In the genomic region with DNA sequence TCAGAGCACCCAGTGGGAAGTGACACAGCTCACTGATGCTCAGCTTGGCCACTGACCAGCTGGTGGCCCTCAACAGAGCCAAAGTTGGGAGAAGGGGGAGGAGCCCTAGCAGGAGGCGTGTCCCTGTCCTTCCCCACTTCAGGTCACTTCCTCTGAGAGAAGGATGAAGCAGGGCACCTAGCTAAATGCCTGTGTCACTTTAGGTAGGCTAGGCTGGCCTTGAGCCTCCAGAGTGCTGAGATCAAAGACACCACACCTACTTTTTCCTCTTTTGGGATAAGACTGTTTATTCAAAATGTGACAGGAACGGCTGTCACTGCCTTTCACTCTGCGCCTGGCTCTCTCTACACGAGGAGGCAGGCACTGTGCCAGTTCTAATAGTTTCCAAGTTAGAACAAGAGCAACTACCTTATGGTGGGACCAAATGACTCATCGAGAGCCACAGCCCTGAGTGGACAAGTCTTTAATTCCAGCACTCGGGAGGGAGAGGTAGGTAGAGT, we compare ENCODE assay signal across 10 mouse cellular contexts. TPM values are rescaled to one million over a fixed set of nuclear protein-coding genes. Genes with fewer than 3 reads are reported as not detected.
A peak's percentile ranks its signal among the peaks of the same experiment; 100 is the strongest.
DNase-seq lines count a peak whose midpoint lies in the region; ATAC-seq and TF ChIP-seq lines count a peak whose summit lies in the region.
"Had no signal": no experiment of that assay in that cellular context is flagged by ENCODE, and none has a peak within 500 bp of the region (broad histone marks: within the 10 kb centered on the region; RNA-seq: fewer than 3 reads in every experiment).

No protein-coding gene starts in this region.

- no peaks in the 10 kb centered on the region for H3K9me3 ChIP-seq in embryonic facial prominence, embryonic 14.5 days (ENCODE audit: control insufficient read depth, low read length)
- H3K9me3 ChIP-seq in embryonic facial prominence, embryonic 10.5 days, result no peaks in the 10 kb centered on the region
- H3K9me3 ChIP-seq in lung, postnatal 0 days (ENCODE audit: low read length), result no peaks in the 10 kb centered on the region
- H3K9me3 ChIP-seq in hindbrain, embryonic 16.5 days (ENCODE audit: control insufficient read depth, low read length), result no peaks in the 10 kb centered on the region
- H3K9me3 ChIP-seq: midbrain, embryonic 15.5 days had no signal

- DNase-seq in embryonic facial prominence, embryonic 14.5 days (ENCODE audit: low spot score), result peak; percentile 64
- DNase-seq in embryonic facial prominence, embryonic 10.5 days (ENCODE audit: low spot score), result no peak
- DNase-seq in adrenal gland, postnatal 25 days, result peak; percentile 56
- DNase-seq in kidney, adult 9 months, result peak; percentile 69
- peak; percentile 88 for DNase-seq in lung, postnatal 0 days (ENCODE audit: low spot score)
- no peak for DNase-seq in left cerebral cortex, postnatal 25 days (ENCODE audit: low spot score in 2 of 2)
- DNase-seq in testis, postnatal 14 days (ENCODE audit: low spot score), result no peak
- DNase-seq: cerebellum, adult 18-20 months had no signal

- H3K27me3 ChIP-seq in embryonic facial prominence, embryonic 14.5 days (replicated peaks; ENCODE audit: control insufficient read depth, insufficient read depth, low read length), result no peaks in the 10 kb centered on the region
- no peaks in the 10 kb centered on the region for H3K27me3 ChIP-seq in embryonic facial prominence, embryonic 10.5 days (replicated peaks; ENCODE audit: low read depth, poor library complexity, severe bottlenecking)
- no peaks in the 10 kb centered on the region for H3K27me3 ChIP-seq in lung, postnatal 0 days (replicated peaks; ENCODE audit: insufficient read depth, low read length)
- no peaks in the 10 kb centered on the region for H3K27me3 ChIP-seq in hindbrain, embryonic 16.5 days (replicated peaks; ENCODE audit: control insufficient read depth, insufficient read depth, low read length)
- H3K27me3 ChIP-seq: midbrain, embryonic 15.5 days had no signal

- no peak overlapping the region for H3K4me2 ChIP-seq in embryonic facial prominence, embryonic 14.5 days (ENCODE audit: low read depth, low read length)
- H3K4me2 ChIP-seq in lung, postnatal 0 days (replicated peaks; ENCODE audit: low read depth, low read length), result no peak overlapping the region
- no peak overlapping the region for H3K4me2 ChIP-seq in hindbrain, embryonic 16.5 days (ENCODE audit: low read length)
- H3K4me2 ChIP-seq: midbrain, embryonic 15.5 days had no signal

- intact Hi-C loops in left cerebral cortex, postnatal 25 days (cut with DNase I), result loop anchor here (1.0 kb wide), 1 partner anchor 67 kb away; no protein-coding TSS in a partner anchor

- no peak overlapping the region for H3K4me3 ChIP-seq in embryonic facial prominence, embryonic 14.5 days (ENCODE audit: low read depth, low read length)
- H3K4me3 ChIP-seq in embryonic facial prominence, embryonic 10.5 days, result no peak overlapping the region
- no peak overlapping the region for H3K4me3 ChIP-seq in lung, postnatal 0 days (ENCODE audit: low read depth, low read length)
- H3K4me3 ChIP-seq in hindbrain, embryonic 16.5 days (ENCODE audit: low read length), result no peak overlapping the region
- H3K4me3 ChIP-seq: midbrain, embryonic 15.5 days had no signal

- peak; percentile 79; the same call in 1 of the 2 replicates for TF ChIP-seq EP300 in lung, postnatal 0 days (IDR thresholded peaks at IDR 0.05)

- H3K27ac ChIP-seq in embryonic facial prominence, embryonic 14.5 days (replicated peaks; ENCODE audit: low read depth, low read length), result no peak overlapping the region
- no peak overlapping the region for H3K27ac ChIP-seq in embryonic facial prominence, embryonic 10.5 days (replicated peaks)
- peak overlapping the region; percentile 77 for H3K27ac ChIP-seq in lung, postnatal 0 days (ENCODE audit: low read length)
- H3K27ac ChIP-seq in hindbrain, embryonic 16.5 days (ENCODE audit: low read depth, low read length), result no peak overlapping the region
- H3K27ac ChIP-seq: midbrain, embryonic 15.5 days had no signal

- H3K9ac ChIP-seq in embryonic facial prominence, embryonic 14.5 days (ENCODE audit: low read depth, low read length), result no peak overlapping the region
- H3K9ac ChIP-seq in lung, postnatal 0 days (replicated peaks; ENCODE audit: low read depth), result no peak overlapping the region
- no peak overlapping the region for H3K9ac ChIP-seq in hindbrain, embryonic 16.5 days (ENCODE audit: low read depth, low read length)
- H3K9ac ChIP-seq: midbrain, embryonic 15.5 days had no signal

- ATAC-seq in embryonic facial prominence, embryonic 14.5 days (ENCODE audit: low read depth), result no peak
- peak; percentile 73 for ATAC-seq in lung, postnatal 0 days
- no peak for ATAC-seq in hindbrain, embryonic 16.5 days

- H3K36me3 ChIP-seq in embryonic facial prominence, embryonic 14.5 days (ENCODE audit: control insufficient read depth, insufficient read depth, low read length), result peaks cover 62% of the 10 kb centered on the region
- peaks cover 77% of the 10 kb centered on the region for H3K36me3 ChIP-seq in embryonic facial prominence, embryonic 10.5 days (replicated peaks)
- peaks cover 13% of the 10 kb centered on the region for H3K36me3 ChIP-seq in lung, postnatal 0 days (ENCODE audit: insufficient read depth, low read length)
- peaks cover 22% of the 10 kb centered on the region for H3K36me3 ChIP-seq in hindbrain, embryonic 16.5 days (ENCODE audit: control insufficient read depth, insufficient read depth, low read length)

- WGBS in embryonic facial prominence, embryonic 14.5 days, result 67% methylated on average over 6 of the region's 6 CpGs
- 87% methylated on average over 6 of the region's 6 CpGs for WGBS in embryonic facial prominence, embryonic 10.5 days
- 15% methylated on average over 6 of the region's 6 CpGs for WGBS in lung, postnatal 0 days
- 77% methylated on average over 6 of the region's 6 CpGs for WGBS in hindbrain, embryonic 16.5 days

- no peak for TF ChIP-seq CTCF in lung, postnatal 0 days (IDR thresholded peaks at IDR 0.05)

- H3K4me1 ChIP-seq in embryonic facial prominence, embryonic 14.5 days (ENCODE audit: control insufficient read depth, insufficient read depth, low read length), result no peaks in the 10 kb centered on the region
- H3K4me1 ChIP-seq in embryonic facial prominence, embryonic 10.5 days, result peaks cover 10% of the 10 kb centered on the region
- peaks cover 9% of the 10 kb centered on the region; the same call in 1 of the 2 replicates for H3K4me1 ChIP-seq in lung, postnatal 0 days (ENCODE audit: insufficient read depth, low read depth, low read length)
- H3K4me1 ChIP-seq in hindbrain, embryonic 16.5 days (ENCODE audit: control insufficient read depth, insufficient read depth, low read depth, low read length), result no peaks in the 10 kb centered on the region
- H3K4me1 ChIP-seq: midbrain, embryonic 15.5 days had no signal

RNA-seq across cellular contexts. Expression of gene Actn4, which starts 9.7 kb away (rescaled TPM):
- 256 and 280 TPM in 2 replicates for polyA plus RNA-seq in embryonic facial prominence, embryonic 14.5 days (2014; fragmentation: Nextera tagmentation; extraction: Ambion mirVana)
- 260 and 269 TPM in 2 replicates for polyA plus RNA-seq in embryonic facial prominence, embryonic 10.5 days (2016; fragmentation: Nextera tagmentation; extraction: Ambion mirVana)
- total RNA-seq in adrenal gland, postnatal 25 days (2021), result 204 and 206 TPM in 2 replicates
- polyA plus RNA-seq in lung, postnatal 0 days (2015; fragmentation: Nextera tagmentation; extraction: Ambion mirVana), result 202 and 218 TPM in 2 replicates
- 146 and 172 TPM in 2 replicates for polyA plus RNA-seq in hindbrain, embryonic 16.5 days (2015; fragmentation: Nextera tagmentation; extraction: Ambion mirVana)
- total RNA-seq in left cerebral cortex, postnatal 25 days (2021), result 100 to 1,000 TPM; 190 to 202 TPM

RNA-seq across cellular contexts. Expression of gene Eif3k, which starts 9.8 kb away (rescaled TPM):
- 403 and 404 TPM in 2 replicates for polyA plus RNA-seq in embryonic facial prominence, embryonic 14.5 days (2014; fragmentation: Nextera tagmentation; extraction: Ambion mirVana)
- polyA plus RNA-seq in embryonic facial prominence, embryonic 10.5 days (2016; fragmentation: Nextera tagmentation; extraction: Ambion mirVana), result 444 and 454 TPM in 2 replicates
- 222 and 254 TPM in 2 replicates for total RNA-seq in adrenal gland, postnatal 25 days (2021)
- 287 and 294 TPM in 2 replicates for polyA plus RNA-seq in lung, postnatal 0 days (2015; fragmentation: Nextera tagmentation; extraction: Ambion mirVana)
- 282 and 295 TPM in 2 replicates for polyA plus RNA-seq in hindbrain, embryonic 16.5 days (2015; fragmentation: Nextera tagmentation; extraction: Ambion mirVana)
- total RNA-seq in left cerebral cortex, postnatal 25 days (2021), result 100 to 1,000 TPM; 175 to 185 TPM

RNA-seq across cellular contexts. Expression of gene Map4k1, which starts 10.0 kb away (rescaled TPM):
- polyA plus RNA-seq in embryonic facial prominence, embryonic 14.5 days (2014; fragmentation: Nextera tagmentation; extraction: Ambion mirVana), result 7.2 and 8.7 TPM in 2 replicates
- 11.6 and 14.4 TPM in 2 replicates for polyA plus RNA-seq in embryonic facial prominence, embryonic 10.5 days (2016; fragmentation: Nextera tagmentation; extraction: Ambion mirVana)
- total RNA-seq in adrenal gland, postnatal 25 days (2021), result 1.1 and 1.4 TPM in 2 replicates
- polyA plus RNA-seq in lung, postnatal 0 days (2015; fragmentation: Nextera tagmentation; extraction: Ambion mirVana), result 2.0 and 3.5 TPM in 2 replicates
- 10.7 and 13.8 TPM in 2 replicates for polyA plus RNA-seq in hindbrain, embryonic 16.5 days (2015; fragmentation: Nextera tagmentation; extraction: Ambion mirVana)
- 1 to 10 TPM; 1.7 to 1.8 TPM for total RNA-seq in left cerebral cortex, postnatal 25 days (2021)

Comparison
In these comparisons a context has a peak if more than half of its experiments do, and no peak if none do; other contexts are left out.
1. DNase-seq: peak in embryonic facial prominence, embryonic 14.5 days (single experiment), adrenal gland, postnatal 25 days (single experiment), kidney, adult 9 months (single experiment) and lung, postnatal 0 days (single experiment); none in embryonic facial prominence, embryonic 10.5 days (single experiment), left cerebral cortex, postnatal 25 days (0 of 2) and testis, postnatal 14 days (single experiment).